18 mouse cellular contexts compared by ENCODE assay signal in the genomic region with DNA sequence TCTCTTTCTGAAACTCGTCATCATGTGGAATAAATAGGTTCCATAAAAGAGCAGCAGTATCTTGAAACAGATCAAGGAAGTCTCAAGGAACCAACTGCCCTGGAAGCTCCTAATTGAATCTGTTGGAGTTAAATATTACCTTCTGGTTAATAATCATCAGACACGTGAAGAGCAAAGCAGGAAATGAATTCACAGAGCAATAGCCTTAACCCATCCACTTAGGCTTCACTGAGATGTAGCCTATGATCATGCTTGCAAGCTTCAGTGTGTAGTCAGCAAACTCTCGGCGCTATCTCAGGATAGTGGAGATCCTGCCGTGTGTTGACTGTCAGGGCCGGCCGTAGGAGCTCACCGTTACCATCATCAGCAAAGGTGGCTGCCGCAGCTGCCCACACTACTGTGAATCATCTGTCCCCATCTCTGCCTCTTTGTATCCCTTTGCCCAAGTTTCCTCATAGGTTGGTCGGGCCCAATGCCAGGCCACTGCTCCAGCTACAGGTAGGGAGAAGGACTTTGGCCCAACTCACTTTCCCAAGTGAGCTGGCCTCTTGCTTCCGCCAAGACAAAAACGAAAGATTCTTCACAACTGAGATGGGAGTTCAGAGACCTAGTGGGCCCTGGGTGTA. TPM values are rescaled to one million over a fixed set of nuclear protein-coding genes. Genes with fewer than 3 reads are reported as not detected.
DNase-seq lines count a peak whose midpoint lies in the region; ATAC-seq and TF ChIP-seq lines count a peak whose summit lies in the region.
"Had no signal": no experiment of that assay in that cellular context is flagged by ENCODE, and none has a peak within 500 bp of the region (broad histone marks: within the 10 kb centered on the region; RNA-seq: fewer than 3 reads in every experiment).

No protein-coding gene starts in this region.

- no peak for TF ChIP-seq CTCF in liver, postnatal 0 days (IDR thresholded peaks at IDR 0.05; ENCODE audit: low read depth)

- no peak overlapping the region for H3K27ac ChIP-seq in liver, postnatal 0 days (ENCODE audit: low read depth)
- H3K27ac ChIP-seq in kidney, embryonic 14.5 days (ENCODE audit: low read depth, low read length): peak overlapping the region; percentile 66; the same call in 1 of the 2 replicates
- H3K27ac ChIP-seq: heart, embryonic 13.5 days; hindbrain, postnatal 0 days; limb, embryonic 12.5 days had no signal

- peak; percentile 17 for DNase-seq in liver, postnatal 0 days
- DNase-seq in liver: no peak
- peak; percentile 49 to 71 for DNase-seq in kidney, postnatal 4 days
- no peak for DNase-seq in MN1 (ENCODE audit: low spot score)
- DNase-seq in adrenal gland, postnatal 25 days: no peak
- DNase-seq: adrenal gland, postnatal 14 days; cerebellum, adult 18-20 months; lung, postnatal 14 days; right cerebral cortex, postnatal 25 days; thymus, adult 18-20 months had no signal

- WGBS in liver, postnatal 0 days (ENCODE audit: insufficient replicate concordance): 80% methylated on average over 12 of the region's 12 CpGs
- WGBS in kidney, embryonic 14.5 days: 77% methylated on average over 12 of the region's 12 CpGs

- no peak overlapping the region for H3K4me2 ChIP-seq in liver, postnatal 0 days (ENCODE audit: low read depth, low read length)
- H3K4me2 ChIP-seq in kidney, embryonic 14.5 days (replicated peaks; ENCODE audit: low read depth, low read length): no peak overlapping the region
- H3K4me2 ChIP-seq: heart, embryonic 13.5 days; limb, embryonic 12.5 days had no signal

- H3K4me1 ChIP-seq in liver, postnatal 0 days (ENCODE audit: insufficient read depth): peaks cover 4% of the 10 kb centered on the region; the same call in 1 of the 2 replicates
- H3K4me1 ChIP-seq in kidney, embryonic 14.5 days (ENCODE audit: control insufficient read depth, insufficient read depth, low read length): no peaks in the 10 kb centered on the region
- H3K4me1 ChIP-seq: heart, embryonic 13.5 days; limb, embryonic 12.5 days had no signal

- H3K36me3 ChIP-seq in liver, postnatal 0 days (replicated peaks; ENCODE audit: insufficient read depth, low read length): no peaks in the 10 kb centered on the region
- H3K36me3 ChIP-seq in kidney, embryonic 14.5 days (ENCODE audit: control insufficient read depth, insufficient read depth, low read length): no peaks in the 10 kb centered on the region

- no peaks in the 10 kb centered on the region for H3K27me3 ChIP-seq in liver, postnatal 0 days (ENCODE audit: insufficient read depth, low read length)
- no peaks in the 10 kb centered on the region for H3K27me3 ChIP-seq in kidney, embryonic 14.5 days (ENCODE audit: control insufficient read depth, insufficient read depth, low read length)
- H3K27me3 ChIP-seq: CH12.LX; heart, embryonic 13.5 days; limb, embryonic 12.5 days had no signal

- H3K9me3 ChIP-seq in liver, postnatal 0 days (ENCODE audit: low read length): no peaks in the 10 kb centered on the region
- 0 out of 2 replicates have a peak, but pooled peaks cover 3% of the 10 kb centered on the region for H3K9me3 ChIP-seq in kidney, embryonic 14.5 days (ENCODE audit: control insufficient read depth, low read length)
- H3K9me3 ChIP-seq: heart, embryonic 13.5 days; limb, embryonic 12.5 days had no signal

- ATAC-seq in liver, postnatal 0 days: no peak
- peak; percentile 60 for ATAC-seq in kidney, embryonic 14.5 days (ENCODE audit: low FRiP score, low TSS enrichment)
- ATAC-seq in monocyte, adult 5-6 weeks (replicated peaks; ENCODE audit: insufficient number of reproducible peaks, low FRiP score, low TSS enrichment, poor library complexity, severe bottlenecking): no peak
- ATAC-seq: forebrain, embryonic 16.5 days; hindbrain, postnatal 0 days had no signal

- H3K4me3 ChIP-seq in liver, postnatal 0 days (ENCODE audit: low read depth, low read length): no peak overlapping the region
- H3K4me3 ChIP-seq in kidney, embryonic 14.5 days (ENCODE audit: low read length): no peak overlapping the region
- H3K4me3 ChIP-seq: erythroblast, embryonic 14.5 days; heart, embryonic 13.5 days; limb, embryonic 12.5 days had no signal

- TF ChIP-seq EP300 in liver, postnatal 0 days (IDR thresholded peaks at IDR 0.05; ENCODE audit: low read depth): no peak

- H3K9ac ChIP-seq in liver, postnatal 0 days (replicated peaks): no peak overlapping the region
- no peak overlapping the region for H3K9ac ChIP-seq in kidney, embryonic 14.5 days (ENCODE audit: low read depth, low read length)
- H3K9ac ChIP-seq: heart, embryonic 13.5 days; limb, embryonic 12.5 days had no signal

RNA-seq across cellular contexts. Expression of gene Myo6, which starts 6.9 kb away (rescaled TPM):
- 3.2 and 4.4 TPM in 2 replicates for polyA plus RNA-seq in liver, postnatal 0 days (2015; fragmentation: Nextera tagmentation; extraction: Ambion mirVana)
- polyA plus RNA-seq in kidney, embryonic 14.5 days (2014; fragmentation: Nextera tagmentation; extraction: Ambion mirVana): 22.1 and 60.8 TPM in 2 replicates
- total RNA-seq in monocyte, adult 5-6 weeks (2017): 19.1 to 66.2 TPM (median 33.2 TPM) in 3 replicates
- 39.5 and 47.2 TPM in 2 replicates for total RNA-seq in adrenal gland, postnatal 25 days (2021)

Comparison
In these comparisons a context has a peak if more than half of its experiments do, and no peak if none do; other contexts are left out.
1. DNase-seq: peak in liver, postnatal 0 days (single experiment) and kidney, postnatal 4 days (2 of 2); none in liver (single experiment), MN1 (single experiment) and adrenal gland, postnatal 25 days (single experiment).